Mouse (Mus musculus): ENCODE results near the gene Lss.

GRCm38 (mm10) chr10:76489205-76489604 is 42.2 kb upstream of the Lss start:
- TF ChIP-seq CTCF (IDR thresholded peaks at IDR 0.05; ENCODE audit: low read depth, low read length), result no peak
- no peak for TF ChIP-seq GATA2 (IDR thresholded peaks at IDR 0.05; ENCODE audit: borderline replicate concordance, low read depth, low read length)

All from G1E (cell line).